Mouse (Mus musculus) heart, embryonic 10.5 days (tissue): Measurements from ENCODE around the gene Ovol3. TPM values are rescaled to one million over a fixed set of nuclear protein-coding genes. Genes with fewer than 3 reads are reported as not detected.
"Not testable (repeated sequence)": the region's sequence is repeated elsewhere in the genome, so short reads cannot be mapped to it uniquely, and the experiment has no call there.

Experiments
- DNase-seq: peaks from one replicate; pipeline ENCODE4 v3.0.0-alpha.2; 2017; ENCODE audit warnings: low spot score
- H3K27ac ChIP-seq: fragments of 300-500 bp; sonication (generic); 2 replicates; pipeline ENCODE4 v1.5.1; 2016; ENCODE audit warnings: mild to moderate bottlenecking
- H3K27me3 ChIP-seq: fragments of 300-500 bp; sonication (generic); 2 replicates; pipeline ENCODE4 v1.6.1; 2016; ENCODE audit warnings: mild to moderate bottlenecking; ENCODE audit not compliant: poor library complexity, insufficient read depth, severe bottlenecking
- H3K36me3 ChIP-seq: fragments of 300-500 bp; sonication (generic); 2 replicates; pipeline ENCODE4 v1.6.1; 2016; ENCODE audit warnings: mild to moderate bottlenecking, moderate library complexity
- H3K4me1 ChIP-seq: fragments of 300-500 bp; sonication (generic); 2 replicates; pipeline ENCODE4 v1.6.1; 2016; ENCODE audit warnings: mild to moderate bottlenecking
- H3K4me3 ChIP-seq: fragments of 300-500 bp; sonication (generic); 2 replicates; pipeline ENCODE4 v1.5.1; 2016; ENCODE audit warnings: mild to moderate bottlenecking, moderate library complexity
- H3K9me3 ChIP-seq: fragments of 300-500 bp; sonication (generic); 2 replicates; pipeline ENCODE4 v1.6.1; 2016; ENCODE audit warnings: mild to moderate bottlenecking, moderate library complexity
- WGBS: fragments of 180-500 bp; shearing (Covaris S2); methylation state at CpG from one replicate; pipeline ENCODE4 v1.1.7; 2016; 5-methylcytosine and 5-hydroxymethylcytosine counted together
- polyA plus RNA-seq: library from polyadenylated mRNA; unstranded; fragments of >200 nt; fragmentation: Nextera tagmentation; extraction: Ambion mirVana; gene quantifications from 2 replicates; pipeline ENCODE4 v1.2.1, GENCODE M21; 2016

Ovol3 gene
- polyA plus RNA-seq, 1 experiment from 2014 or later = not detected

DNA sequence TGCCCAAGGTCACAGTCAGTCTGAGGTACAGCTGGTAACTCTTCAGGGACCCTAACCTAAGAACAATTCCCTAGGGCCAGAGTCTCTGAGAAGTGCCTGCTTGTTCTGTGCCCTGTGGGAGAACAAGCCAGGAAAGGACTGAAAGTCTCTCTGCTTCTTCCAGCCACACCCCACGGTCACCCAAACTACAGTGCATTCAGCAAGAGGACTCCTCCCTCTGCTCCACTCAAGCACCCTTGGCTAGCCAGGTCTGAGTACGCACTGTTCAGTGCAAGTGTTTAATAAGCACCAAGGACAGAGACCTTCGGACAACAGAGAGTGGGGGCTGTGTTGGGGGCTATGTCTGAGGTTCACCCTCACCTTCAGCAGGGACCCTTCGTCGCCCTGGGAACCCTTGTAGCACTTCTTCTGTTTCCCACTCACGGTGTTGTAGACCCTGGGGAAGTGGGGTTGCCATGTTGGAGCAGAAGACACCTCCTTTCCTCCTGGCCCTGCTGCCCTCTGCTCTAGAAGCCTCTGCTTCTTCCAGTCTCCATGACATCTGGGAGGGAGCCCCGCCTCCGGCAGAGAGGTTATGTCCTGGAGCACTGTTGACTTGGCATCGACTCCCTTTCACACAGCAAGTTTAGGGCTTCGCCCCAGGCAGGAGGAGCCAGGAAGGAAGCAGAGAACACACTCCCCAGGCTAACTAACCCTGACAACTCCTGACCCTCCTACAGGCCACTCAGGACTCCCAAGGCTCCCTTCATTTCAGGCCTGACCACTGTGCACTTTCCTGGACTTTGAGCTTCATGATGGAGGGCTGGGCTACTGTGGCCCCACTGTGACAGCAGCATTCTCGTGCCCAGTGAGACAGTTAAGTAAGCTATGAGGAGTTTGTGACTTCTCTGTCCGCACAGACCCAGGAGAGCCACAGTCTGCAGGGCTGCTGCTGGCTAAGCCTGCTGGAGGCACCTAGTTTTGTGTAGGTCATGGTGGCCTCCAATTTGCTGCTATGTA lies 16.7 kb upstream of the Ovol3 start:
- WGBS = 83% methylated on average over 12 of the region's 12 CpGs
- H3K36me3 ChIP-seq = peaks cover 55% of the 10 kb centered on the region
- H3K4me1 ChIP-seq = no peaks in the 10 kb centered on the region

DNA sequence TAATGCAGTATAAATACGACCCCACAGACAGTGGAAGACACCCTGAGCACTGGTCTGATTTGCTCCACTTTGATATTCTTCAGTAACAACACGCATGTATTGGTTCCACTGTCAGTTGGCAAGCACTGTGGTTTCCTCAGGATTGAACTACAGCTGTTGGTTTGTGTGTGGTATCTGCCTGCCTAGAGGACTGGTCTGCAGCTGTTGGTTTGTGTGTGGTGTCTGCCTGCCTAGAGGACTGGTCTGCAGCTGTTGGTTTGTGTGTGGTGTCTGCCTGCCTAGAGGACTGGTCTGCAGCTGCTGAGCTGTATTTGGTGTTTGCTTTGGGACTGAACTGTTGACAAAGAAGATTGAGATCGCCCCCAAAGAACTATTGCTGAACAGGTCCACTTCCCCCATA lies 1.8 kb upstream of the Ovol3 start:
- Histone ChIP-seq H3K4me1 (peaks cover 12% of the 10 kb centered on the region), H3K36me3 (peaks cover 53% of the 10 kb centered on the region)
- DNase-seq, H3K9me3 ChIP-seq, H3K4me3 ChIP-seq, H3K27me3 ChIP-seq, H3K27ac ChIP-seq: not testable (repeated sequence)
- WGBS = 82% methylated on average over 3 of the region's 3 CpGs

More for the DNA sequence above, 16.7 kb upstream of the Ovol3 start:
- Histone ChIP-seq H3K27me3 (no peaks in the 10 kb centered on the region), H3K9me3 (no peaks in the 10 kb centered on the region), H3K27ac (no peak overlapping the region), H3K4me3 (no peak overlapping the region)
- DNase-seq = no peak

DNA sequence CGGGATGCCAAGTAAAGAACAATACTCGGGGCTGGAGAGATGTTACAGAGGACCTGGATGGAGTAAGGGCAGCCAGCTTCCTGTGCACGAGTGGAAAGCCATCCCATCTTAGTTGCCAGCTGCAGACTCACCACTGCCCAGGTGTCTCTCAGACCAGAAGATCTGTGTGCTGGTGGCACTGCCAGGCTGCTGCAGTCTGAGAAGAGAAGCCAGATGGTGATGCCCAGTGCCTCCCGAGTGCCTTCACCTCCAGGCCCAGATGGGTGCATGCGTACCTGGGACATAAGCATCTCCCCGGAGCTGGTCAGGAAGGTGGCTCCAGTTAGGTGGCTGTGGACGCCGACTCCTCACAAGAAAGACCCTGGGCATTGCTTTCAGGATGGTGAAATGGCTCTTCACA lies 434 bp downstream of the Ovol3 start:
- Histone ChIP-seq H3K36me3 (peaks cover 31% of the 10 kb centered on the region), H3K4me1 (peaks cover 21% of the 10 kb centered on the region), H3K4me3 (no peak overlapping the region), H3K27me3 (no peaks in the 10 kb centered on the region), H3K27ac (no peak overlapping the region), H3K9me3 (no peaks in the 10 kb centered on the region)
- 85% methylated on average over 8 of the region's 8 CpGs for WGBS
- no peak for DNase-seq

DNA sequence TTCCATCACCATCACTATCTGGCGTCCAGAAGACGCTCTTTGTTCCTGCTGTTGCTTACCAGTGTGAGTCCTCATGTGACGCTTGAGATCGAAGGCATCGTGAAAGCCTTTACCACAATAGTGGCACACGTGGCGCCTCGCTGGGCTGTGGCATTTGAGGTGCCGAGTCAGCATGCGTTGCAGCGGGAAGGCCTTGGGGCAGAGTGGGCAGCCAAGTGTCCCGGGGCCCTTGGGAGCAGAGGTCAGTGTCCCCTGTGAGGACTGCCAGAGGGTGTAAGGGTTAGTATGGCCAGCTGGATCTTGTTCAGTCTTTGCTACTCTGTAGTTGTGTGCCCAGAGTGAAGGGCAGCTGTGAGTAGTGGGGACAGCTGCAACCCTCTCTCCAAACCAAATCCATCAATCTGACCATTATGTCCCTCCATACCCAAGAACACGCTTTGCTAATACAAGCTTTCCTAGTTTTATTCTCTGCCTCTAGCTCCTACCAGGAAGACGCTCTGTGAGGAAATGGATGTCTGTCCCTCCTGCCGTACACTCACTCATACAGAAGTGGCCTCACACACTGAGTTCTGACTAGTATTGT lies 1.2 kb downstream of the Ovol3 start:
- DNase-seq = no peak
- no peaks in the 10 kb centered on the region for H3K9me3 ChIP-seq
- no peaks in the 10 kb centered on the region for H3K27me3 ChIP-seq
- H3K36me3 ChIP-seq = peaks cover 28% of the 10 kb centered on the region
- peaks cover 21% of the 10 kb centered on the region for H3K4me1 ChIP-seq
- no peak overlapping the region for H3K27ac ChIP-seq
- H3K4me3 ChIP-seq = no peak overlapping the region
- 94% methylated on average over 15 of the region's 15 CpGs for WGBS

DNA sequence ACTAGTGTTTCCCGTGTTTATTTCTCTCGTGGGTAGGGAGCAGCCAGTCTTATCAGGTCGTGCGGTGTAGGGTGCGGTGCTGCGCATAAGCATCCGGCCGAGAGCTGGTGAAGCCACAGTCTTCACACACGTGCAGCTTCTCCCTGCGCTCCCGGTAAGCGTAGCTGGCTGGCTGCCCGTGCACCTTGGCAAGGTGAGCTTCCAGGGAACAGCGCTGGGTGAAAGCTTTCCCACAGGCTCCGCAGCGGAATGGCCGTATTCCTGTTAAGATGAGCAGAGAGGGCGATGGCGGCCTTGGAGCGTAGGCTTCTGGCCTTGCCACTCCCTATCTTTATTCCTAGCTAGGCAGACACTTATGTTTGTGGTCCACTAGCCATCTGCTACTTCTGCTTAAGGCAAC lies 2.1 kb downstream of the Ovol3 start:
- Histone ChIP-seq H3K4me1 (peaks cover 21% of the 10 kb centered on the region), H3K9me3 (no peaks in the 10 kb centered on the region), H3K36me3 (peaks cover 33% of the 10 kb centered on the region), H3K27me3 (no peaks in the 10 kb centered on the region), H3K27ac (no peak overlapping the region), H3K4me3 (peak overlapping the region; percentile 80)
- 83% methylated on average over 20 of the region's 20 CpGs for WGBS
- no peak for DNase-seq

DNA sequence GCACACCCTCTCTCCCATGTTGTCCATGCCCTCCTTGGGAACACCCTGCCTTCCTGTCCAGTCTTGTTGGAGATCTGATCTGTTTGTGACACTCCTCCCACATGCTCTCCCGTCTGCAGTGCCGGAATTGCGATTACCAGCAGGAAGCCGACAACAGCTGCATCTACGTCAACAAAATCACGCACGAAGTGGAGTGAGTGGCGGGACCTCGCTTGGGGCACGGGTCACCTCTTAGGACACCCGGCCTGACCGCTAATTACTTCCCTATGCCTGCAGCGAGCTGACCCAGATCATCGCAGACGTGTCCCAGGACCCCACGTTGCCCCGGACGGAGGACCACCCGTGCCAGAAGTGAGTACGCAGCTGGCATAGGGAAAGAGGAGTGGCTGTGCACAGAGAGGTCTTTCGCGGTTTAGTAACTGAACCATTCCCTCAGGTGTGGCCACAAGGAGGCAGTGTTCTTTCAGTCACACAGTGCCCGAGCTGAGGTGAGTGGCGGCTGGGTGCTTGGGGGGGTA lies 2.8 kb downstream of the Ovol3 start:
- peaks cover 39% of the 10 kb centered on the region for H3K36me3 ChIP-seq
- no peaks in the 10 kb centered on the region for H3K9me3 ChIP-seq
- H3K27me3 ChIP-seq = no peaks in the 10 kb centered on the region
- H3K27ac ChIP-seq = peak overlapping the region; percentile 91
- peak; percentile 87 for DNase-seq
- 4% methylated on average over 24 of the region's 24 CpGs for WGBS
- peaks cover 21% of the 10 kb centered on the region for H3K4me1 ChIP-seq
- H3K4me3 ChIP-seq = peak overlapping the region; percentile 80

DNA sequence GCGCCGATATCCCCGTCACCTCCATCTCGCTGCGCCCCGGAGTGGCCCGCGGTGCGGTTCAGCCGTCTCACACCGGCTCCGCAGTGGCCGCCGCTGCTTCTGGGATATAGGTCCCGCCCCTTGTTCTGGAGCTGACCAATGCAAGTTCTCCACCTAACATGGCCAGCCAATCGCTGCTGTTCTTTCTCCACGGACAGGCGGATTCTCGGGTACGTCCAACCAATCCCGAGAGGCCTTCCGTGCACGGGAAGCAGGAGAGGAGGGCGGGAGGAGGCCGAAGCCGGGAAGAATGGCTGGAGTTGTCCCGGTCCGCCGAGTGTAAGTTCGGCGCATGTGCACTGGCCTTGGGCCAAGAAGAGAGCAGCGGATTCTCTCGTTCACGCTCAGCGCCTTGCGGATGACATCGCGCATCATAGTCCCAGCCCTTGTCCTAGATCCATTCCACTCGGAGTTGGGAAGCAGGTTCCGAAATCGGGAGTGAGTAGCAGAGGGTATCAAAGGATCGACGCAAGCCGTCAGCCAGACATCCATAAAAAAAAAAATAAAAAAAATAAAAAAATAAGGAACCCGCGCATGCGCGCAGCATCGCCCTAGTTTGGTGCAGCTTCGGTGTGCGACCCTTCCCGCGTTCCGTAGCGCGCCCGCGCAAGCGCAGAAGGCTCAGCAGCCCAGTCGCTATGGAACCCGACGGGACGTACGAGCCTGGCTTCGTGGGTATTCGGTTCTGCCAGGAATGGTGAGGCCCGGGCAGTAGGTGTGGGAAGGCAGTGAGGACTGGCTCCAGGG lies 3.7 kb downstream of the Ovol3 start, which contains the start of the genes Polr2i and Tbcb:
Gene Polr2i, plus strand, starts transcription at position 280 of the 786 bp plus-strand sequence.
Gene Tbcb, minus strand, starts transcription at position 604 of the 786 bp plus-strand sequence.
- H3K36me3 ChIP-seq = peaks cover 48% of the 10 kb centered on the region
- H3K4me1 ChIP-seq = peaks cover 21% of the 10 kb centered on the region
- WGBS = under 1% methylated on average over 67 of the region's 67 CpGs

DNA sequence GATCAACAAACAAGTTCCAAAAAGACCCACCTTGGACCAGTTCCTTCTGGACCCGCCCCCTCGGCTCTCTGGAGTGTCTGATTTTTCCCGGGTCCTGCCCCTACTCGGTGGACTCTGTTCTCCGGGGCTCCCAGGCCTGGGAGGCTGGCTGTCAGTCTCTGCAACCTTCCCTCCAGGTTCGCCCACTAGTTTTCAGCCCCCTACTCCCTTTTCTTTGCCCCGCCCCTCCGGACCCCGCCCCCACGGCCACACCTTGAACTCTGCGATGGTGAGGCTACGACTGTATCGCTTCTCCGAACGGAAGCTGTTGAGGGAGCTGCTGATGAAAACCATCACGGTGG lies 4.2 kb downstream of the Ovol3 start:
- under 1% methylated on average over 16 of the region's 16 CpGs for WGBS
- Histone ChIP-seq H3K4me3 (peak overlapping the region; percentile 80), H3K27ac (peak overlapping the region; percentile 91), H3K9me3 (no peaks in the 10 kb centered on the region), H3K4me1 (peaks cover 21% of the 10 kb centered on the region), H3K36me3 (peaks cover 53% of the 10 kb centered on the region), H3K27me3 (no peaks in the 10 kb centered on the region)
- DNase-seq = no peak

More for the DNA sequence above, 3.7 kb downstream of the Ovol3 start, which contains the start of the genes Polr2i and Tbcb:
- no peaks in the 10 kb centered on the region for H3K27me3 ChIP-seq
- DNase-seq = peak; percentile 99
- H3K27ac ChIP-seq = peak within 1 kb of the TSS; percentile 91
- H3K9me3 ChIP-seq = no peaks in the 10 kb centered on the region
- H3K4me3 ChIP-seq = peak within 1 kb of the TSS; percentile 80

DNA sequence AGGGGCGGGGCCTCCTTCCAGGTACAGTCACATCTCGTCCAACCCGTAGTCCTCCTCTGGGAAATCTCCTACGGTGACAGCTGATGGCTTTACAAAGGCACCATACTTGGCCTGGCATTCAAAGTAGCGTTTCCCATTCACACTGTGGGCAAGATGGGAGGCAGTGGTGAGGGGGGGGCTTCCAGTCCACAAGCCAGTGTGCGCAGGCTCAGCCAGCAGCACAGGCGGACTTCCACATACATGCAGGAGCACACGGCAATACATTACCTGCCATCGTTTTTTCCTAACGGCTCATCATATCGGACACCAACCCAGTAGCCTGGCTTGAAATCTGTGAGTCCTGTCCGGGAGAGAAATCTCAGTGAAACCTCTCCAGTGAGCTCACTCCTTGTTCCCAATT lies 11.3 kb downstream of the Ovol3 start:
- Histone ChIP-seq H3K27me3 (no peaks in the 10 kb centered on the region), H3K4me1 (peaks cover 8% of the 10 kb centered on the region; the same call in 1 of the 2 replicates), H3K27ac (no peak overlapping the region), H3K36me3 (peaks cover 65% of the 10 kb centered on the region), H3K9me3 (no peaks in the 10 kb centered on the region; the same call in 1 of the 2 replicates), H3K4me3 (no peak overlapping the region)
- WGBS = 92% methylated on average over 12 of the region's 12 CpGs
- DNase-seq = no peak

DNA sequence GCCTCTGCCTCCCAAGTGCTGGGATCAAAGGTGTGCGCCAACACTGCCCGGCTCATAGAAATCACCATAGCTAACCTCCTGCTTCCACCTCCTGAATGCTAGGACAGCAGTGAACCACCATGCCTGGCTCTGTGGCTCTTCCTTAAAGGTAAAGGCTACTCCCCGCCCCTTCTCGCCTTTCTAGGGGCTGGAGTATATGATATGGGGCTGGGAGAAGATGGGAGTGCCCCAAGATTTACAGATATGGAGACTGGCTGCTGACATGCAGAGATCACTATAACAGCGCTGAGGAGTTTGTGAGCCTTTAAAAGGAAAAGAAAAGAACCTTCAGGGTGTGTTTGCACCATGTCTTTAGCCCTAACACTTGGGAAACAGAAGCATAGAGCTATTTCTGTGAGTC lies 13.3 kb downstream of the Ovol3 start:
- Histone ChIP-seq H3K9me3 (no peaks in the 10 kb centered on the region; the same call in 1 of the 2 replicates), H3K27me3 (no peaks in the 10 kb centered on the region), H3K36me3 (peaks cover 49% of the 10 kb centered on the region), H3K4me1 (peaks cover 12% of the 10 kb centered on the region; the same call in 1 of the 2 replicates), H3K27ac (no peak overlapping the region), H3K4me3 (no peak overlapping the region)
- DNase-seq = no peak
- whole genome bisulfite sequencing = 84% methylated on average over 5 of the region's 5 CpGs

DNA sequence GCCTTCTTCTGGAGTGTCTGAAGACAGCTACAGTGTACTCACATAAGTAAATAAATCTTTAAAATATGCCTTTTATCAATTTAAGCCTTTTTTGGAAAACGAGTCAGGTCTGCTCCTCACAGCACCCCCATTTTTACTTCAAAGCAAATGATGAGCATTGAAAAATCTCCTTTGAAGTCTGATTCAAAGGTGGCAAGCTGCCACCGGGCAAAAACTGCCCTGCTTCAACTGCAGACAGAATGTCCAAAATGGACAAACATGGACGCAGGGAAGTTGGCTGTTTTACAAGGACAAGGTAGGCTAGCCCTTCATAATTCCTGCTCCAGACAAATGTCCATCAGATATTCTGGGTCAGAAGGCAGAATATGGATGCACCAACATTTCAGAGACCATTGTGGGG lies 14.1 kb downstream of the Ovol3 start:
- Histone ChIP-seq H3K4me3 (no peak overlapping the region), H3K4me1 (peaks cover 15% of the 10 kb centered on the region; the same call in 1 of the 2 replicates), H3K27me3 (no peaks in the 10 kb centered on the region), H3K9me3 (no peaks in the 10 kb centered on the region; the same call in 1 of the 2 replicates), H3K36me3 (peaks cover 41% of the 10 kb centered on the region), H3K27ac (no peak overlapping the region)
- 83% methylated on average over 3 of the region's 3 CpGs for WGBS
- DNase-seq = no peak

DNA sequence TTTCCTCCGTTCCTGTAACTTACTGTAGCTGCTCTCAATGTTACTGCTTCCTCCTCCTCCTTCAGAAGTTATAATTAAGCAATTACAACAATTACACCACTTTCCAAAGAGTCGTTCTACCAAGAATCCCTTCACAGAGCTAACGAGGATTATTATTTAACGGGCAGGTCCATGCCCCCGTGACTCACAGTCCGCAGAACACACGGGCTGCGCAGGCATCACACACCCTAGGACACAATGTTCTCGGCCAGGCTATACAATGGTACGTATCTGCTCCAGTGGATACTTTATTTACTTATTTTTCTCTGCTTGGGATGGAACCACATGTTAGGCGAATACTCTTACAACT lies 15.5 kb downstream of the Ovol3 start:
- no peaks in the 10 kb centered on the region; the same call in 1 of the 2 replicates for H3K9me3 ChIP-seq
- H3K4me3 ChIP-seq = peak overlapping the region; percentile 67
- WGBS = 18% methylated on average over 11 of the region's 11 CpGs
- peaks cover 28% of the 10 kb centered on the region for H3K36me3 ChIP-seq
- no peak for DNase-seq
- H3K4me1 ChIP-seq = peaks cover 15% of the 10 kb centered on the region; the same call in 1 of the 2 replicates
- H3K27me3 ChIP-seq = no peaks in the 10 kb centered on the region
- peak overlapping the region; percentile 89 for H3K27ac ChIP-seq
